Mouse (Mus musculus): ENCODE data around the gene Ppan. TPM values are rescaled to one million over a fixed set of nuclear protein-coding genes. Genes with fewer than 3 reads are reported as not detected.

The Ppan gene
- total and polyA plus RNA-seq, 2 experiments from 2014 or later = 43.1 to 72.4 TPM

GRCm38 (mm10) chr9:20923258-20923657 is 35.3 kb downstream of the Ppan start:
- H3K27me3 ChIP-seq (ENCODE audit: insufficient read depth, low read length) = no peaks in the 10 kb centered on the region
- TF ChIP-seq CTCF (IDR thresholded peaks at IDR 0.05; ENCODE audit: low read depth) = no peak
- 93% methylated on average over 3 of the region's 3 CpGs for WGBS
- ATAC-seq (no peak), DNase-seq (no peak)
- no peak overlapping the region for H3K4me3 ChIP-seq (ENCODE audit: low read depth, low read length)
- no peak overlapping the region for H3K4me2 ChIP-seq (ENCODE audit: low read depth)
- H3K9me3 ChIP-seq (ENCODE audit: low read length) = no peaks in the 10 kb centered on the region
- H3K4me1 ChIP-seq (ENCODE audit: insufficient read depth) = no peaks in the 10 kb centered on the region
- H3K27ac ChIP-seq (ENCODE audit: low read depth, low read length) = no peak overlapping the region
- H3K9ac ChIP-seq = no peak overlapping the region
- peaks cover 94% of the 10 kb centered on the region for H3K36me3 ChIP-seq (ENCODE audit: insufficient read depth)

Small RNA genes lying within 50 kb of the gene (microRNA-seq; reads per million reads assigned to microRNA genes)
- 0.39 to 0.85 reads per million in 2 experiments for gene Mir7081

Other genes starting within 250 kb of the Ppan start
- gene Ubl5, start 245.3 kb upstream of the Ppan start, total RNA-seq (2014; rRNA removed) = 166 and 215 TPM in 2 replicates
- gene Ubl5, start 245.3 kb upstream of the Ppan start, polyA plus RNA-seq (2015; fragmentation: Nextera tagmentation; extraction: Ambion mirVana) = 533 and 690 TPM in 2 replicates
- 15.6 and 18.7 TPM in 2 replicates for gene Fbxl12, start 243.4 kb upstream of the Ppan start, total RNA-seq (2014; rRNA removed)
- gene Fbxl12, start 243.4 kb upstream of the Ppan start, polyA plus RNA-seq (2015; fragmentation: Nextera tagmentation; extraction: Ambion mirVana) = 12.5 and 13.4 TPM in 2 replicates
- 38.8 and 46.6 TPM in 2 replicates for gene Pin1, start 236.1 kb upstream of the Ppan start, total RNA-seq (2014; rRNA removed)
- 62.0 and 76.0 TPM in 2 replicates for gene Pin1, start 236.1 kb upstream of the Ppan start, polyA plus RNA-seq (2015; fragmentation: Nextera tagmentation; extraction: Ambion mirVana)
- 251 and 263 TPM in 2 replicates for gene Olfm2, start 141.8 kb upstream of the Ppan start, total RNA-seq (2014; rRNA removed)
- 210 and 249 TPM in 2 replicates for gene Olfm2, start 141.8 kb upstream of the Ppan start, polyA plus RNA-seq (2015; fragmentation: Nextera tagmentation; extraction: Ambion mirVana)
- gene Col5a3, start 73.1 kb upstream of the Ppan start, total RNA-seq (2014; rRNA removed) = 1.2 and 3.7 TPM in 2 replicates
- 0.40 TPM in 2 replicates for gene Col5a3, start 73.1 kb upstream of the Ppan start, polyA plus RNA-seq (2015; fragmentation: Nextera tagmentation; extraction: Ambion mirVana)
- gene Rdh8, start 69.7 kb upstream of the Ppan start, total RNA-seq (2014; rRNA removed) = not detected in 2 replicates
- gene Rdh8, start 69.7 kb upstream of the Ppan start, polyA plus RNA-seq (2015; fragmentation: Nextera tagmentation; extraction: Ambion mirVana) = not detected in 2 replicates
- gene A230050P20Rik, start 19.5 kb upstream of the Ppan start, total RNA-seq (2014; rRNA removed) = 18.0 and 22.1 TPM in 2 replicates
- 5.0 and 19.6 TPM in 2 replicates for gene A230050P20Rik, start 19.5 kb upstream of the Ppan start, polyA plus RNA-seq (2015; fragmentation: Nextera tagmentation; extraction: Ambion mirVana)
- gene Angptl6, start 8.4 kb upstream of the Ppan start, total RNA-seq (2014; rRNA removed) = 8.6 and 13.8 TPM in 2 replicates
- gene Angptl6, start 8.4 kb upstream of the Ppan start, polyA plus RNA-seq (2015; fragmentation: Nextera tagmentation; extraction: Ambion mirVana) = 16.4 and 20.6 TPM in 2 replicates
- gene Eif3g, start 10.4 kb downstream of the Ppan start, total RNA-seq (2014; rRNA removed) = 129 and 137 TPM in 2 replicates
- 232 and 242 TPM in 2 replicates for gene Eif3g, start 10.4 kb downstream of the Ppan start, polyA plus RNA-seq (2015; fragmentation: Nextera tagmentation; extraction: Ambion mirVana)
- gene Dnmt1, start 71.7 kb downstream of the Ppan start, total RNA-seq (2014; rRNA removed) = 83.1 and 101 TPM in 2 replicates
- gene Dnmt1, start 71.7 kb downstream of the Ppan start, polyA plus RNA-seq (2015; fragmentation: Nextera tagmentation; extraction: Ambion mirVana) = 36.2 and 39.9 TPM in 2 replicates
- 3.7 and 4.0 TPM in 2 replicates for gene S1pr2, start 88.6 kb downstream of the Ppan start, total RNA-seq (2014; rRNA removed)
- 5.1 and 5.7 TPM in 2 replicates for gene S1pr2, start 88.6 kb downstream of the Ppan start, polyA plus RNA-seq (2015; fragmentation: Nextera tagmentation; extraction: Ambion mirVana)
- 59.9 and 77.8 TPM in 2 replicates for gene Mrpl4, start 114.6 kb downstream of the Ppan start, total RNA-seq (2014; rRNA removed)
- 101 and 111 TPM in 2 replicates for gene Mrpl4, start 114.6 kb downstream of the Ppan start, polyA plus RNA-seq (2015; fragmentation: Nextera tagmentation; extraction: Ambion mirVana)
- 3.2 and 3.7 TPM in 2 replicates for gene Icam1, start 127.8 kb downstream of the Ppan start, total RNA-seq (2014; rRNA removed)
- gene Icam1, start 127.8 kb downstream of the Ppan start, polyA plus RNA-seq (2015; fragmentation: Nextera tagmentation; extraction: Ambion mirVana) = 3.1 and 3.6 TPM in 2 replicates
- gene Icam4, start 141.2 kb downstream of the Ppan start, total RNA-seq (2014; rRNA removed) = not detected in 2 replicates
- not detected in 2 replicates for gene Icam4, start 141.2 kb downstream of the Ppan start, polyA plus RNA-seq (2015; fragmentation: Nextera tagmentation; extraction: Ambion mirVana)
- 17.2 and 19.4 TPM in 2 replicates for gene Icam5, start 143.9 kb downstream of the Ppan start, total RNA-seq (2014; rRNA removed)
- gene Icam5, start 143.9 kb downstream of the Ppan start, polyA plus RNA-seq (2015; fragmentation: Nextera tagmentation; extraction: Ambion mirVana) = 8.2 and 10.3 TPM in 2 replicates
- not detected in 2 replicates for gene Zglp1, start 178.9 kb downstream of the Ppan start, total RNA-seq (2014; rRNA removed)
- 0.56 and 0.84 TPM in 2 replicates for gene Zglp1, start 178.9 kb downstream of the Ppan start, polyA plus RNA-seq (2015; fragmentation: Nextera tagmentation; extraction: Ambion mirVana)
- 1.5 and 2.6 TPM in 2 replicates for gene Gm49373, start 184.9 kb downstream of the Ppan start, total RNA-seq (2014; rRNA removed)
- gene Gm49373, start 184.9 kb downstream of the Ppan start, polyA plus RNA-seq (2015; fragmentation: Nextera tagmentation; extraction: Ambion mirVana) = 0.74 and 0.79 TPM in 2 replicates
- 63.2 and 69.2 TPM in 2 replicates for gene Fdx1l, start 185.4 kb downstream of the Ppan start, total RNA-seq (2014; rRNA removed)
- 79.4 and 94.9 TPM in 2 replicates for gene Fdx1l, start 185.4 kb downstream of the Ppan start, polyA plus RNA-seq (2015; fragmentation: Nextera tagmentation; extraction: Ambion mirVana)
- gene Gm38431, start 203.8 kb downstream of the Ppan start, total RNA-seq (2014; rRNA removed) = 0.43 and 3.4 TPM in 2 replicates
- gene Gm38431, start 203.8 kb downstream of the Ppan start, polyA plus RNA-seq (2015; fragmentation: Nextera tagmentation; extraction: Ambion mirVana) = 0.34 and 0.44 TPM in 2 replicates
- 24.5 and 40.3 TPM in 2 replicates for gene Raver1, start 203.8 kb downstream of the Ppan start, total RNA-seq (2014; rRNA removed)
- gene Raver1, start 203.8 kb downstream of the Ppan start, polyA plus RNA-seq (2015; fragmentation: Nextera tagmentation; extraction: Ambion mirVana) = 23.2 and 24.3 TPM in 2 replicates
- 9.4 and 11.0 TPM in 2 replicates for gene Tyk2, start 243.1 kb downstream of the Ppan start, total RNA-seq (2014; rRNA removed)
- 3.8 and 5.0 TPM in 2 replicates for gene Tyk2, start 243.1 kb downstream of the Ppan start, polyA plus RNA-seq (2015; fragmentation: Nextera tagmentation; extraction: Ambion mirVana)